Mouse (Mus musculus) forebrain, embryonic 12.5 days (tissue): ENCODE data around the gene Racgap1. TPM values are rescaled to one million over a fixed set of nuclear protein-coding genes. Genes with fewer than 3 reads are reported as not detected.

ENCODE experiments used
- ATAC-seq: fragments of 200-750 bp; cut with Nextera tagmentation; 2 replicates; pipeline ENCODE4 v1.8.0; 2017; ENCODE audit warnings: moderate TSS enrichment; ENCODE audit not compliant: low FRiP score
- H3K27ac ChIP-seq: fragments of 300-500 bp; sonication (generic); 2 replicates; pipeline ENCODE4 v1.5.1; 2016; ENCODE audit warnings: mild to moderate bottlenecking
- H3K27me3 ChIP-seq: fragments of 300-500 bp; sonication (generic); 2 replicates; pipeline ENCODE4 v1.6.1; 2016; ENCODE audit warnings: mild to moderate bottlenecking
- H3K36me3 ChIP-seq: fragments of 300-500 bp; sonication (generic); replicated peaks from 2 replicates; pipeline ENCODE4 v1.6.1; 2016; ENCODE audit warnings: mild to moderate bottlenecking
- H3K4me1 ChIP-seq: fragments of 300-500 bp; sonication (generic); 2 replicates; pipeline ENCODE4 v1.6.1; 2016
- H3K4me2 ChIP-seq: fragments of 300-500 bp; sonication (generic); 2 replicates; pipeline ENCODE4 v1.6.1; 2016; ENCODE audit warnings: mild to moderate bottlenecking, moderate library complexity
- H3K4me3 ChIP-seq: fragments of 300-500 bp; sonication (generic); replicated peaks from 2 replicates; pipeline ENCODE4 v1.5.1; 2016; ENCODE audit warnings: mild to moderate bottlenecking
- H3K9ac ChIP-seq: fragments of 300-500 bp; sonication (generic); 2 replicates; pipeline ENCODE4 v1.6.1; 2016; ENCODE audit warnings: mild to moderate bottlenecking
- H3K9me3 ChIP-seq: fragments of 300-500 bp; sonication (generic); 2 replicates; pipeline ENCODE4 v1.6.1; 2016
- WGBS: fragments of 180-500 bp; shearing (Covaris S2); methylation state at CpG from one replicate; pipeline ENCODE4 v1.1.7; 2016; 5-methylcytosine and 5-hydroxymethylcytosine counted together
- polyA plus RNA-seq: library from polyadenylated mRNA; unstranded; fragments of >200 nt; fragmentation: Nextera tagmentation; extraction: Ambion mirVana; gene quantifications from 2 replicates; pipeline ENCODE4 v1.2.1, GENCODE M21; 2016

The Racgap1 gene
- polyA plus RNA-seq, 1 experiment from 2014 or later, result 230 TPM

- Histone ChIP-seq H3K9ac (0 out of 2 replicates have a peak overlapping the region, but pooled peaks have one; percentile 9), H3K4me2 (peak overlapping the region; percentile 6; the same call in 1 of the 2 replicates), H3K36me3 (no peaks in the 10 kb centered on the region), H3K9me3 (no peaks in the 10 kb centered on the region), H3K27me3 (peaks cover 58% of the 10 kb centered on the region), H3K4me3 (no peak overlapping the region), H3K27ac (peak overlapping the region; percentile 38; the same call in 1 of the 2 replicates), H3K4me1 (peaks cover 38% of the 10 kb centered on the region)
- ATAC-seq, result peak; percentile 71
- WGBS, result 14% methylated on average over 10 of the region's 10 CpGs
Measured at GRCm38 (mm10) chr15:99607388-99608113, 43.9 kb downstream of the Racgap1 start.

GRCm38 (mm10) chr15:99606515-99606914, 44.9 kb downstream of the Racgap1 start:
- H3K4me1 ChIP-seq, result peaks cover 42% of the 10 kb centered on the region
- peaks cover 55% of the 10 kb centered on the region for H3K27me3 ChIP-seq
- ATAC-seq, result no peak
- no peaks in the 10 kb centered on the region for H3K36me3 ChIP-seq
- WGBS, result 33% methylated on average over 5 of the region's 5 CpGs
- H3K4me3 ChIP-seq, result no peak overlapping the region
- H3K27ac ChIP-seq, result no peak overlapping the region
- H3K9ac ChIP-seq, result no peak overlapping the region
- H3K9me3 ChIP-seq, result no peaks in the 10 kb centered on the region
- H3K4me2 ChIP-seq, result no peak overlapping the region

GRCm38 (mm10) chr15:99605595-99605994, 45.9 kb downstream of the Racgap1 start:
- Histone ChIP-seq H3K4me1 (peaks cover 45% of the 10 kb centered on the region), H3K4me2 (no peak overlapping the region), H3K4me3 (no peak overlapping the region), H3K27me3 (peaks cover 61% of the 10 kb centered on the region), H3K9me3 (no peaks in the 10 kb centered on the region), H3K36me3 (no peaks in the 10 kb centered on the region), H3K9ac (no peak overlapping the region), H3K27ac (no peak overlapping the region)
- no peak for ATAC-seq
- WGBS, result 71% methylated on average over 3 of the region's 3 CpGs

GRCm38 (mm10) chr15:99603216-99603615, 48.2 kb downstream of the Racgap1 start:
- Histone ChIP-seq H3K4me2 (no peak overlapping the region), H3K27me3 (peaks cover 71% of the 10 kb centered on the region)

GRCm38 (mm10) chr15:99602206-99602820, 49.1 kb downstream of the Racgap1 start:
- Histone ChIP-seq H3K27me3 (peaks cover 79% of the 10 kb centered on the region), H3K4me3 (no peak overlapping the region), H3K9me3 (no peaks in the 10 kb centered on the region), H3K36me3 (no peaks in the 10 kb centered on the region), H3K27ac (peak overlapping the region; percentile 46; the same call in 1 of the 2 replicates), H3K9ac (no peak overlapping the region), H3K4me1 (peaks cover 53% of the 10 kb centered on the region), H3K4me2 (no peak overlapping the region)
- ATAC-seq, result no peak
- WGBS, result 73% methylated on average over 17 of the region's 17 CpGs

More at GRCm38 (mm10) chr15:99603216-99603615, 48.2 kb downstream of the Racgap1 start:
- WGBS, result 92% methylated on average over 7 of the region's 7 CpGs
- Histone ChIP-seq H3K9me3 (no peaks in the 10 kb centered on the region), H3K9ac (no peak overlapping the region), H3K4me1 (peaks cover 58% of the 10 kb centered on the region), H3K27ac (no peak overlapping the region), H3K36me3 (no peaks in the 10 kb centered on the region), H3K4me3 (no peak overlapping the region)
- ATAC-seq, result no peak

GRCm38 (mm10) chr15:99601823-99602120, 49.7 kb downstream of the Racgap1 start:
- Histone ChIP-seq H3K4me1 (peaks cover 49% of the 10 kb centered on the region), H3K36me3 (no peaks in the 10 kb centered on the region), H3K4me2 (no peak overlapping the region), H3K27ac (no peak overlapping the region), H3K9me3 (no peaks in the 10 kb centered on the region), H3K4me3 (no peak overlapping the region), H3K27me3 (peaks cover 78% of the 10 kb centered on the region), H3K9ac (no peak overlapping the region)
- WGBS, result 27% methylated on average over 5 of the region's 5 CpGs
- no peak for ATAC-seq

GRCm38 (mm10) chr15:99600986-99601822, 50.3 kb downstream of the Racgap1 start, which contains the start of gene Aqp6:
Aqp6 (plus strand) TSS chr15:99601400.
- WGBS, result 57% methylated on average over 22 of the region's 22 CpGs
- ATAC-seq, result no peak
- H3K4me2 ChIP-seq, result no peak within 1 kb of the TSS

GRCm38 (mm10) chr15:99599245-99600070, 52.0 kb downstream of the Racgap1 start:
- 58% methylated on average over 17 of the region's 17 CpGs for WGBS
- Histone ChIP-seq H3K9ac (no peak overlapping the region), H3K9me3 (no peaks in the 10 kb centered on the region), H3K4me2 (no peak overlapping the region), H3K4me1 (peaks cover 42% of the 10 kb centered on the region), H3K36me3 (no peaks in the 10 kb centered on the region), H3K4me3 (no peak overlapping the region), H3K27ac (no peak overlapping the region), H3K27me3 (peaks cover 70% of the 10 kb centered on the region)
- 0 out of 2 replicates have a peak, but pooled peaks have one; percentile 21 for ATAC-seq

More at GRCm38 (mm10) chr15:99600986-99601822, 50.3 kb downstream of the Racgap1 start, which contains the start of gene Aqp6:
- no peaks in the 10 kb centered on the region for H3K36me3 ChIP-seq
- H3K27ac ChIP-seq, result peak within 1 kb of the TSS; percentile 46; the same call in 1 of the 2 replicates
- H3K4me1 ChIP-seq, result peaks cover 47% of the 10 kb centered on the region
- H3K9ac ChIP-seq, result no peak within 1 kb of the TSS
- H3K27me3 ChIP-seq, result peaks cover 72% of the 10 kb centered on the region
- H3K4me3 ChIP-seq, result no peak within 1 kb of the TSS
- no peaks in the 10 kb centered on the region for H3K9me3 ChIP-seq

- Histone ChIP-seq H3K4me2 (no peak overlapping the region), H3K36me3 (no peaks in the 10 kb centered on the region), H3K27me3 (peaks cover 73% of the 10 kb centered on the region), H3K9me3 (no peaks in the 10 kb centered on the region), H3K4me1 (peaks cover 42% of the 10 kb centered on the region), H3K9ac (0 out of 2 replicates have a peak overlapping the region, but pooled peaks have one; percentile 5), H3K27ac (no peak overlapping the region), H3K4me3 (no peak overlapping the region)
- WGBS, result 56% methylated on average over 8 of the region's 8 CpGs
- no peak for ATAC-seq
Measured at GRCm38 (mm10) chr15:99597596-99597995, 53.9 kb downstream of the Racgap1 start.

GRCm38 (mm10) chr15:99596841-99597240, 54.6 kb downstream of the Racgap1 start:
- WGBS, result 53% methylated on average over 7 of the region's 7 CpGs
- ATAC-seq, result no peak
- Histone ChIP-seq H3K9me3 (no peaks in the 10 kb centered on the region), H3K4me1 (peaks cover 36% of the 10 kb centered on the region), H3K9ac (no peak overlapping the region), H3K27ac (no peak overlapping the region), H3K27me3 (peaks cover 76% of the 10 kb centered on the region), H3K4me3 (no peak overlapping the region), H3K36me3 (no peaks in the 10 kb centered on the region), H3K4me2 (no peak overlapping the region)

- peaks cover 30% of the 10 kb centered on the region for H3K4me1 ChIP-seq
- H3K4me3 ChIP-seq, result no peak overlapping the region
- H3K27me3 ChIP-seq, result peaks cover 77% of the 10 kb centered on the region
- no peak overlapping the region for H3K9ac ChIP-seq
- no peak overlapping the region for H3K27ac ChIP-seq
- WGBS, result 0% methylated on average over 7 of the region's 7 CpGs
- ATAC-seq, result peak; percentile 89
- no peak overlapping the region for H3K4me2 ChIP-seq
- no peaks in the 10 kb centered on the region for H3K9me3 ChIP-seq
- H3K36me3 ChIP-seq, result no peaks in the 10 kb centered on the region
Measured at GRCm38 (mm10) chr15:99596056-99596687, 55.3 kb downstream of the Racgap1 start.
